Mouse (Mus musculus): ENCODE data around the gene Npb.

DNA sequence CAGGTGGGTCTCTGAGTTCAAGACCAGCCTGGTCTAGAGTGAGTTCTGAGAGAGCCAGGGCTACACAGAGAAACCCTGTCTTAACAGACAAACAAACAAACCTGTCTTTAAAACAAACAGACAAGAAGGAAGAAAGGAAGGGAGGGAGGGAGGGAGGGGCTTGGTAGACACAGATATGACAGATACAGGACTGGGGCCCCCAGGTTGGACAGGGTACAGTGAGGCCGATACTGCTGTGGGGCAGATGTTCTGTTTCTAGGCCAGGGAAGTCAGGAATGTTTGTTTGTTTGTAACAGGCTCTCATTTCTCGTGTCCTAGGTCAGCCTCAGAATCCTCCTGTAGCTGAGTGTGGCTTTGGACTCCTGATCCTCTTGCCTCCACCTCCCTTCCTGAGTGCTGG lies 4.7 kb upstream of the Npb start:
- no peak for TF ChIP-seq POLR2A (IDR thresholded peaks at IDR 0.05; ENCODE audit: insufficient read length, low read depth)
- no peak for TF ChIP-seq MAX (IDR thresholded peaks at IDR 0.05; ENCODE audit: low read depth)
- no peak for TF ChIP-seq TCF12 (IDR thresholded peaks at IDR 0.05; ENCODE audit: insufficient read depth, poor library complexity, severe bottlenecking)
- no peak for TF ChIP-seq USF1 (IDR thresholded peaks at IDR 0.05; ENCODE audit: low read depth)
- no peak for TF ChIP-seq POLR2AphosphoS2 (IDR thresholded peaks at IDR 0.05; ENCODE audit: insufficient read length, low read depth)
- TF ChIP-seq MYOG (IDR thresholded peaks at IDR 0.05; ENCODE audit: control insufficient read depth in 1 of 3, insufficient read depth in 1 of 3, insufficient read length in 2 of 3, low read depth in 2 of 3), result no peak
- TF ChIP-seq MYOD1 (IDR thresholded peaks at IDR 0.05; ENCODE audit: control insufficient read depth in 1 of 3, insufficient read length in 2 of 3, low read depth in 2 of 3), result no peak
- no peak for TF ChIP-seq CEBPB (IDR thresholded peaks at IDR 0.05; ENCODE audit: insufficient read depth, poor library complexity, severe bottlenecking)
- no peak for TF ChIP-seq SRF (IDR thresholded peaks at IDR 0.05; ENCODE audit: control insufficient read depth, insufficient read length, low read depth)
- TF ChIP-seq REST (IDR thresholded peaks at IDR 0.05; ENCODE audit: insufficient read depth, insufficient read length), result no peak
- no peak for TF ChIP-seq E2F4 (IDR thresholded peaks at IDR 0.05; ENCODE audit: insufficient read depth)
